Mouse (Mus musculus): ENCODE data around the gene Klhl33. TPM values are rescaled to one million over a fixed set of nuclear protein-coding genes. Genes with fewer than 3 reads are reported as not detected.
"Not testable (repeated sequence)": the region's sequence is repeated elsewhere in the genome, so short reads cannot be mapped to it uniquely, and the experiment has no call there.

Gene Klhl33
- 10 to 100 TPM; 17.0 to 21.9 TPM for total RNA-seq (2021)
- long read RNA-seq, experiment 1, full-length matches to known transcripts = 9 of 13 reads
- long read RNA-seq, experiment 1, partial matches to known transcripts = 0 of 13 reads
- long read RNA-seq, experiment 1, other reads (novel, unspliced or antisense) = 4 of 13 reads
- long read RNA-seq, experiment 2, transcript Klhl33-203 (1 exons, 1,819 nt) = major isoform, 7 of 18 reads
- long read RNA-seq, experiment 2, partial matches to known transcripts = 0 of 18 reads
- long read RNA-seq, experiment 2, other reads (novel, unspliced or antisense) = 11 of 18 reads

DNA sequence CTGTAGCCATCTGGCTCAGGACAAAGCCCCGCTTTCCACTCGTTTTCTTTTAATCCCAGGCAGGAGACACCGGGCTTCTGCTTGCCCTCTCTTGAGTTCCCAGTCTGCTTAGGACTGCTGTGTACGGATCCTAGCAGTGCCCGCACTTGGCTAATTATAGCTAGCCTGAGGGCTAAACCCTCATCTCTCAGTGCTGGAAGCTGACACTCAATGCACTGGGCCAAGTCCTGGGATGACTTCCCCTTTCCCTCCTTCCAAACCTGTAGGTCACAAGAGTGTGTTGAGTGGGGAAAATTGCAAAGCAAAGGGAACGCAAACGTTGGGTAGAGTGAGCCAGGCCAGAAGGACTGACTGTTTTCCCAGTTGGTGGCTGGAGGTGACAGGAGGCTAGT, at the start of gene Klhl33:
Klhl33 (minus strand) TSS at position 134 of the 392 bp plus-strand sequence.
- DNase-seq = peak; percentile 58 to 66

DNA sequence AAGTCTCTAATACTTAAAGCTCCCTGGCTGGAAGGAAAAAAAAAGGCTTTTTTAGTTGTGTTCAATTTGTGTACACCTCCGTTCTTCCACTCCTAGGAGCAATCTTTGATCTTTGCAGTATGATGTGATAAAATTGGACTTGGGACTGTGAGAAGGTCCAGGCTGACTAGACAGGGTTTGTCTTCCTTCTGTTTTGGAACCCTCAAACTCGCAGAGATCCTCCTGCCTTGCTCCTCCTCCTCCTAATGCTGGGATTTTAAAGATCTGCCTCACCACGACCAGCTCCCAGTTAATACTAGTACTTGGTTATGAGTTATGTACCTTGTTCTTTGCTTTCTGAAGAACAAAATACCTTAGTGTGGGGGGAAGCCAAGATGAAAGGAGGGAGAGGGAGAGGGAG, 48.2 kb upstream of the Klhl33 start:
- not testable (repeated sequence) for DNase-seq

DNA sequence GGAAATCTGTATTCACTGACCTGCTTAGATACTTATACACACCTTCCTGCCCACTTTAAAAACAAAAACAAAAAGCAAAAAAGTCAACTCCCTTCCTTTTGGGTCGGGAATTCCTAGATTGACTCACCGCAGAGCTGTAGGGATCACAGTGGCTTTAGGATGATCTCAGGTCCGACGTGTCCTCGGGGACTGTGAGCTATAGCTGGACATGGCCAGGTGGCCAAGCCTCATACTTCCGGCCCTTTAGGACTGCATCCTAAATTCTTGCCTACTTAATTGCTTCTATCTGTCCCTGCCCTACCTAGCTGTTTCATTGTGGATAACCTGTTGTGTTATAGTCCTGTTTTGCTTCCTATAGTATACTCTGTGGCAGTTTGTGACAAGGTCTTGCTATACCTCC, 47.8 kb upstream of the Klhl33 start:
- DNase-seq = not testable (repeated sequence)

DNA sequence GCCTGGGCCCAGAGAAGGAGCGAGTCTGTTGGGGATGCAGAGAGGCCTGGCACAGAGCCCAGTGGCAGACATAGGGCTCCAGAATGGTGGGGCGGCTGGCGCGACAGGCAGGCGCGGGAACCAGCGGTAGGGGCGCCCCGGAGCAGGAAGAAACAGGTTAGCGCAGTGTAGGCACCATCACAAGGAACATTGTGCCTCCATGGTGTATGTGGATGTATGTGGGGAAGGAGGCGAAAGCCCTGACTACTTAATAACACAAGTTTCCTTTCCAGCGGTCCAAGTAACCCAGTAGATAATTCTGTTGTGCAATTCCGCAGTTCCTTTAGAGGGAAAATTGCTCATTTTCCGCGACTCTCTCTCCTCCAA, 47.3 kb upstream of the Klhl33 start:
- DNase-seq = not testable (repeated sequence)

DNA sequence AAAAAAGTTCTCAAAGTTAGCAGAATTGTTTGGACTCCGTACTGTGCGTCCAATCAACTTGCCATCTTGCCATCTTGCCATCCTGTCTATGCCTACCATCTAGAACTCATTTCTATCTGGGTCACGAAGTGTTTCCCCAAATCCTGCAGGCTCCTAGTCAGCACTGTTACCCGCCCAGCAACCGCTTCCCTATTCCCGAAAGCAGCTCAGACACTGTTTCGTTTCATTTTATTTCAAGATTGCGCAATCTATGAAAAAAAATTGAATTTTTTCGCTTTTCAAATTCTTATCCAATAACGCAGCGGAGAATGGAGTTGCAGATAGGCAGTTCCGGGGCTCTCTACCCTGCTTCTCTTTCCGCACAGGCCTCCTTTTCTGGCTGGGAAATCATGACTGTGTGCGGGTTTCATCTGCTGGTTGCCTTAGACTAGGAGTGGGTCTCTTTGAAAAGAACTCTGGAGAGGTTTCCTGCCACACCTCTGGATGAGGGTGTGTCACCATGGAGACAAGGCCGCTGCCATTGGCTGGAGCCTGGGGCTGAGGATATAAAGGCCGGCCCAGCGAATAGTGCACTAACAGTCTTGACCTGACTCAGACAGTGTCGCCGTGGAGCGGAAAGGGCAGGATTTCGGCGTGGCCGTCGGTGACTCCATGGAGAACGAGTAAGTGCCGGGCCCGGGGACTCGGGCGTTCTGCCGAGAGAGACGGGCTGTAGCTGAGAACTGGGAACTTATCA, 46.8 kb upstream of the Klhl33 start, which contains the start of gene Gm49342:
Gm49342 (plus strand) TSS at position 586 of the 736 bp plus-strand sequence.
- DNase-seq = peak; percentile 98

DNA sequence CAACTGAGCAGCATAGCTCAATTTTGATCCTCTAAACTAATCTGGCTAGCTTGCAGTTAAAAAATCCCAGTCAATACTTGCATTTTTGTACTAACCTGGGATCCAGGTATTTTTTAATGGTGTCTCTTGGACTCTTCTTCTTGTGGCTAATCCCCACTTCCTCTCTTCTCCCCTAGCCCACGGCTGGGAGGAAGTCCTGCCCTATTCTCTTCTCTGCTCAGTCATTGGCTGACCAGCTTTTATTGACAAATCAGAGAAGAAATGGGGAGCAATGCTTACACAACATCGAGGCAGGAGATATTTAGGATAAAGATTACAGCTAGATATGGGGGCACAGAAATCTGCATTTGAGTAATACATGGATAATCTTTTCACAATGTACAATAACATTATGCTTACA, 41.6 kb upstream of the Klhl33 start:
- DNase-seq = no peak

DNA sequence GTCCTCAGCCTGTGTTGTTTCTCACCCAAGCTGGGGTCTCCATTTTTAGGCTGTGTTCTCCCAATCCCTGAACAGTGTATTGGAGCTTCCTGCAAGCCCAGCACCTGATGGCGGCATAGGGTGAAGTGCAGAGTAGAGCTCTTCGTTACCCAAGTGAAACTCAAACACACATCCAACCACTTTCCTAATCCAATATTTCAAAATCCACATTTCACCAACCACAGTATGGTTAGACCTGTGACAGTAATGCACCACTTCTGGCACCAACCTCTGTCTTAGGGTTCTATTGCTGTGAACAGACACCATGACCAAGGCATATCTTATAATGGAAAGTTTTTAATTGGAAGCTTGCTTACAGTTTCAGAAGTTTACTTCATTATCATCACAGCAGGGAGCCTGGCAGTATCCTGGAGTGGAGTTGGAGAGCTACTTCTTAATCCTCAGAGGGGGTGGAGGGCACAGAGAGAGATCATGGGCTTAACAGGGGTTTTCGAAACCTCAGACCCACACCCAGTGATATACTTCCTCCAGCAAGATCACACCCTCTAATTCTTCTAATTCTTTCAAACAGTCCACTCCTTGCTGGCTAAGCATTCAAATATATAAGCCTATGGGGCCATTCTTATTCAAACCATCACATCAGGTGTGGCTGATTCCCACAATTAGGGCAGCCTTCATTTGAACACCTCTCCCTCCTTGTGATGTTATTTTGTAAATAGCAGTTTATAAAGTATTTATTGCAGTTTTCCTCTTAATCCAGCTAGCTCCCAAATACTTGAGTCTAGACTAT, 41.0 kb upstream of the Klhl33 start:
- DNase-seq = no peak

DNA sequence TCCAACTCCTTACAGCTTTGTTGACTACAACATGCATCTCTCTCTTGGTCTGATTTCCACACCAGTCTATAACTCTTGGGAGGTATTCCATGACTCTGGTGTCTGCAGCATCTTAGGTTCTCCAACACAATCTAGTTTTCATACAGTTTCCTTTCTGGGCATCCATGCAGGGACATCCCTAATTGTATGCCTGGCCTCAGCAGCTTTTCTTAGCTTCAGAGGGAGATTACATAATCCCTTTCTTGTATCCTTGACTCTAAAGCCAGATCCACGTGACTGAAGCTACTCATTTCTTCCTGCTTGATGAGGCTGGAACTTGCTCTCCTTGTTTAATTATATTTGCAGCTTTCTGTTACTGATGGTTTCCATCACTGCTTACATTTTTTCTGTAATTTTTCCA, 39.3 kb upstream of the Klhl33 start:
- no peak for DNase-seq

DNA sequence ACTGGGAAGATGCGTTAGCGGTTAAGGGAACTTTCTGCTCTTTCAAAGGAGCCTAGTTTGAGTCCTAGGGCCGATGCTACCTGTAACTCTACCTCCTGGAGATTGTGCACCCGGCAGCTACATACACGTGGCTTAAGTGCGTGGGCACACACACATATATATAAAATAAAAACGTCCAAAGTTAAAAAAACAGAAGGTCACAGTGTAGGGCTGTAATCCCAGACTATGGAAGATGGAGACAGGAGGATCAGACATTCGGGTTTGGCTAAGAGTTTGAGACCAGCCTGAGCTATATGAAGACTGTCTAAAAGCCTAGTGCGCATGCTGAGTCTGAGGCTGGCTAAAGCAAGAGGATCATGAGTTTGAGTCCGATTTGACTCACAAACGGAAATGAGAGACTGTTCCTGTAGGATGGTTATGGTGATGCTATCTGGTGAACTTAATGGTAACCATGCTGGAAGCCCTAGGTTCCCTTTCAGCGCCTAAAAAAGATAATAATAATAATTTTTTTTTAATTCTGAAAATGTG, 34.2 kb upstream of the Klhl33 start:
- peak in 1 of 2 experiments; percentile 30 for DNase-seq

DNA sequence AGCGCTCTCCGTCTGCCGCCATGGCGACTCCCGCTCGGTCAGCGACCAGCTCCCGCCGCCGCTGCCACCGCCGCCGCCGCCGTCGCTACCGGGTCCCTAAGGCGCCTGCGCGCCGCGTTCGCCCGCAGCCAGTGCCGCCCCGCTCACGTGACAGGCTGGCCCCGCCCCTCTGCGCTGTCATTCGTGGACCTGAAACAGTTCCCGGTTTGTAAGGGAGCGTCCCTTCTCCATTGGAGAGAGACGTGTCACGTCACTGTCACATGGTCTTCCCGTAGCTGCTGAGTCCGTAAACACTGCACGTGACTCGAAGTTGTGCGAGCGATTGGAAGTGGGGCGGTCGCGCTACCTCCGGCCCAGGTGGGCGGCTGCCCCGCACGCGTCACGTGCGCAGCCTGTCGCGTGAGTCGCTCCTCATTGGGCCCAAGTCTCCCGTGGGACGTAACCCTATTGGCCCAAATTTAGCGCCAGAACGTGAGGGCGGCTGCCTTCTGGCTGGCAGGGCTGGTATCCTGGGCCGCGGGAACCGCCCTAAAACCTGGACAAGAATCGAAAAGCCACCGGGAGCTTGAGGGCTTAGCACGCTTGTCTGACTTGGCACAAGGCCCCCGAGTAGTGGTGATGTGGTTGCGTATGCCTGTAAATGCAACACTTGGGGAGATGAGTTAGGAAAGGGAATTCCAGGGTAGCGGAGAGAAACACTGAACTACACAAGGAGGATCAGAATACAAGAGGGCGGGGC, 33.6 kb upstream of the Klhl33 start, which contains the start of the genes Pip4p1 and Pnp:
Pip4p1 (minus strand) TSS at position 103 of the 739 bp plus-strand sequence.
Pnp (plus strand) TSS at position 329 of the 739 bp plus-strand sequence.
- DNase-seq = peak; percentile 99 to 100

DNA sequence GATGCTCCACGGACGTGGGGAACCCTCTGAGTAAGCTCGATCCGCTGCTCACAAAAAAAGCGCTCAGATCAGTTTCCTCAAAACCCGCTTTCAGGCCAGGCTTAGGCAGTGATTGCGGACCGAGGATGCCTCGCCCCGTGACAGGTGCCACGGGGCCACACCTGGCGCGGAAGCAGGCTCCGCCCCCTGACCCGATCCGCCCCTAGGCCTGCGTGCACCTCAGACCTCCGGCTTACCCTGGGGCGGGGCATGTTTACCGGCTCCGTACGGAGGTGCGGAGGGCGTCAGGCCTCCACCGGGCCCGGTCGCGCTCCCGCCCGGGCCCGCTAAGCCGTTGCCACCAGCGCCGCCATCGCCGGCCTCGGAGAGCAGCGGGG, 33.1 kb upstream of the Klhl33 start:
- DNase-seq = no peak

DNA sequence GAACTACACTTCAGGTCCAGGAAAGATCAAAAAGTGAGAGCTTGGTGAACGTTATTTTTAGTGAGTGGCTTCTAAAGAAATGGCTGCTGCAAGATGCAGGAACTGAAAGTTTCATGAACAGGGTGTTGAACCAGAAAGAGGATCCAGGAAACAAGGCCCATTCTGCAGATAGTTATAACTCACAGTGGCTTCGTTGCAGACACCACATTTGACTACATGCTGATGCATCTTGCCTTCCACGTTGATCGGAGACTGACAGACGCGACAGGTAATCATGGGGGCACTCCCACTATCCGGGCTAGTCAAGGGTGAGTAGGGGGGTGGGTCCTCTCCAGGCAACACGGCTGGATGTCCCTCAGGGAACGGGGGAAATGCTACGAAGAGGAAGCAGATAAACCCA, 32.6 kb upstream of the Klhl33 start:
- peak in 1 of 2 experiments; percentile 29 for DNase-seq

DNA sequence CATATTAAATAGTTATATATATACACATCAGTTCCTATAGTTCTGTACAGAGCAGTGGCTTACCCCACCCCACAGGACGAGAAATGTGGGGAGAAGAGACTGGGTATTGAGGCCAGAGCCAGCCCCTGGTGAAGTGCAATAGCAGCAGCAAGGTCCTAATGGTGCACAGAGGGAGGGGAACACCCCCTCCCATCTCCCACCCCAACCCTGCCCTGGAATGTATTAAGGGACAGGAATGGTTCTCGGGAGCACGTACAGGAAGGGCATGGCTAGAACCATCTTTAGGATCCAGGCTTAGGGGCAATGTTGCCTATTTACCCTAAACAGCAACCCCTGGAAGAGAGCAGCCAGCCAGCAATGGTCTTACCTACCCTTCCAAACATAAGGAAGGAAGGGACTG, 30.1 kb upstream of the Klhl33 start:
- DNase-seq = no peak

DNA sequence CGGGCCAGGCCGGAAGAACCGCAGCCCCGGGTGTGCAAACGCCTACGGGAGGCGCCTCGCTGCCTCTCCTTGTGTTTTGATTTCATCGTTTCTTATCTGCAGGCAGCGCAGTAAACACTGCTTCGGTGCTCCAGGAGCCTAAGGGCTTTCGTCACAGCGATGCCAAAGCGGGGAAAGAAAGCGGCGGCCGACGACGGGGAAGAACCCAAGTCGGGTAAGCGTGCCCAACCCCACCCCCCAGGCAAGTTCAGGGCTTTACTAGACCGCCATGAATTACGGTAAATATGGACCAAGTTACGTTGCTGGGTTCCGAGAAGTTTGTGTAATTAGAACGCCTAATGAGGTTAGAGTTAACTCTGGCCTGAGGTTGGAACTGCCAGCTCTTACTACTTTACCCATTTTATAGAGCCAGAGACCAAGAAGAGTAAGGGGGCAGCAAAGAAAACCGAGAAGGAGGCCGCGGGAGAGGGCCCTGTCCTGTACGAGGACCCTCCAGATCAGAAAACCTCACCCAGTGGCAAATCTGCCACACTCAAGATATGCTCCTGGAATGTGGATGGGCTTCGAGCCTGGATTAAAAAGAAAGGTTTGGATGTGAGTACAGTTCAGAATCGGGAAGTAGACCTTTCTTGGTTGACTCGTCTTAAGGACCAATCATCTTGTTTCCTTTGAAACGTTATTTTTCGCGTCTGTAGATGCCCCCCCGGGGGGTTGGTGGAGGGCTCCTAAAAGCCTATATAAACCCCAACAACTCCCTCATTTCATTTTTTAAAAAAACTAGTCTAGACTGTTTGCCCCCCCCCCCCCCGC, 28.0 kb upstream of the Klhl33 start:
- DNase-seq = no peak

DNA sequence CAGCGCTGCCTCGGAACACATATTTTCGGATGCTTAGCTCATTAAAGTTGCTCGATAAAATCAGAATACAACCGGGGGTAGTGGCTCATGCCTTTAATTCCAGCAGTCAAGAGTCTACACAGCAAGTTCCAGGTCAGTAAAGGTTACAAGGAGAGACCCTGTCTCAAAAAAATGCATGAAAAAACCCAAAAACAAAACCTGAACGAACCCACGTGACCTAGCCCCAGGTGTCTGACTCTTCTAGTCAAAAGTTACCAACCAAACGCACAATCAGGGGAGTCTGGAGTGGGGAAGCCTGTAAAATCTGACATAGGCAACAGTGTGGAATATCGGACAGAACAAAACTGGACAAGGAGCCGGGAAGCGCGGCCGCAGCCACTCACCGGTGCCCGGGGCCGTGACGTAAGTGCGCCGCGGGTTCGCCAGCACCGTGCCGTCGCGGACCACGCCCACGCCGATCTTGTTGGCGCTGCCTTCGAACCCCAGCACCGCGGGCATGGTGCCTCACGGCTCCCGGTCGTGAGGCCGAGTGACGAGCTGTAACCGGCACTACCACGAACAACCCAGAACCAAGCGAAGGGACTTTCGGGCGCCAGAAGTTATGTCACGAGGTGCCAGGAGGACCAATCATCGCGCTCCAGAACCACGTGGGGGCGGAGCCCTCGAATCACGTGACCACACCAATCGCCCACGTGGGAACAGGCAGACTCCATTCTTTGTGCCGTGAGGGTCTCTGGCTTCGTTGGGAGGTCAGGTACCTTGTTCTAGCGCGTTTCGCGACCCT, 27.2 kb upstream of the Klhl33 start, which contains the start of the genes Osgep and Apex1:
Osgep (minus strand) TSS at position 613 of the 784 bp plus-strand sequence.
Apex1 (plus strand) TSS at position 688 of the 784 bp plus-strand sequence.
- DNase-seq = peak; percentile 97

DNA sequence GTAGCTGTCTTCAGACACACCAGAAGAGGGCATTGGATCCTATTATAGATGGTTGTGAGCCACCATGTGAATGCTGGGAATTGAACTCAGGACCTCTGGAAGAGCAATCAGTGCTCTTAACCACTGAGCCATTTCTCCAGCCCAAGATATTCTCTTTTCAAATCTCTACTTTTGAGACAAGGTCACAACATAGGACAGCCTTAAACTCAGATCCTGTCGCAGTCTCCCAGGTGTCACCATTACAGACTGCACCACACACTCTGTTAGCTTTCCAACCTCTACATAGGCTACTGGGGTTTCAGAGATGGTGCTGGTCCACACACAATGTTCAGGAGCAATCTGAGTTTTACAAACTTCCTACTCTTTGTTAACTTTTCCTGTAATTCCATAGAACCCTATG, 26.1 kb upstream of the Klhl33 start:
- not testable (repeated sequence) for DNase-seq

DNA sequence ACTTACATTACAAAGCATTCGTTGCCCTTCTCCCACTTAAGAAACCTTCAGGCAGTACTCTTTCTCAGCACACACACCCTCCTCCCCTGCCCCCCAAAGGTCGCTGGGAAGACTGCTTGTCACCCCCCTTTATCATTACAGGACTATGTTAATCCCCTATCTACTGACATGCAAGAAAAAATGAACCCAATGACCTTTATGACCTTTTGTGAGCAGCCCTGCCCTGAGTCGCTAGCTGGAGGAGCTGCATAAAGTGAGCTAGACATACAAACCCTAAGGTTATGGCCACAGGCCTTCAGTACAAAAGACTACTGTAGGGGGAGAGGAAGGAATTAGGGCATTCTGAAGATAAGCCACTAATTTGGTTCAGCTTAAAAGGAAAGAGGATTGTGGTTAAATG, 14.0 kb upstream of the Klhl33 start:
- no peak for DNase-seq

DNA sequence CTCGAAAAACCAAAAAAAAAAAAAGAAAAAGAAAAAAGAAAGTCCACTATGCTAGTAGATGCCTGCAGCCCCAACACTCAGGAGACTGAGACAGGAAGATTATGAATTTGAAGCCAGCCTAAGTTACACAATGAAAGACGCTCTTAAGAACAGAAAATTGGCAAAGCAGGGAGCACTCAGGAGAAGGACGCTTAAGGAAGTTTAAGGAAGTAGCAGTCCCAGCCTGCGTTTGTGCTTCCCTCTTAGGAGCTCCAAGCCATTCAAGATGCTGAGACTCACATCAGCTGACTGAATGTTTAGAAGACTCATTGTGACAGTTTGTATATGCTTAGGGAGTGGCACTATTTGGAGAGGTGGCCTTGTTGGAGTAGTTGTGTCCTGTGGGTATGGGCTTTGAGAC, 10.8 kb upstream of the Klhl33 start:
- no peak for DNase-seq

DNA sequence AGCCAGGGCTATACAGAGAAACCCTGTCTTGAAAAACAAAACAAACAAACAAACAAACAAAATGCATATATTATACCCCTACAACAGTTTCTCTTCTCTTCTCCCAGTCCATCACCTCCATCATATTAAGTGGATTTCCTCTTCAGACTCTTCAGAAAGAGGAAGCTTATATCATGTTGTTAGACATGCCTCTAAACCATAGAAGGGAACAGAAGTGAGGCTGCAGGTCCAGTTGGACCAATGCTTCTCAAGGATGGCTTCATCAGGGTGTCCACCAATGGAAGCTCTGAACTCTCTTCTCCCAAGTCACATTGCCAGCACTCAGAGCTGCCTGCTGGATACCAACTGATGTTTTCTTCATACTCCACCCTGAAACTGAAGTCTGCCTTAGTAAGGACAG, 8.0 kb upstream of the Klhl33 start:
- DNase-seq = not testable (repeated sequence)

DNA sequence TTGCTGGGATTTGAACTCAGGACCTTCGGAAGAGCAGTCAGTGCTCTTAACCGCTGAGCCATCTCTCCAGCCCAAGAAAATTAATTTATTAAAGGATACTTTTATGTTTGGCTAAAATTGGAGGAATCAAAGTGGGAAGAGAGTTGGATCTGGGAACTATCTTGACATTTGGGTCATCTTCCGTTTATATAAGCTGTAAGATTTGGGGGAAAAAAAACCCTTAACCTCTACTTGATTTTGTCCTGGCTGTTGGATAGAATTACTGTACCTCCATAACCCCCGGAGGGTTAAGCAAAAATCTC, 7.5 kb upstream of the Klhl33 start:
- no peak for DNase-seq

All from heart, adult 18-20 months (tissue).